Mouse (Mus musculus): ENCODE results near the gene Met. TPM values are rescaled to one million over a fixed set of nuclear protein-coding genes. Genes with fewer than 3 reads are reported as not detected.

Gene Met
- total and polyA plus RNA-seq, 3 experiments = 0.13 to 0.53 (median 0.26) TPM

DNA sequence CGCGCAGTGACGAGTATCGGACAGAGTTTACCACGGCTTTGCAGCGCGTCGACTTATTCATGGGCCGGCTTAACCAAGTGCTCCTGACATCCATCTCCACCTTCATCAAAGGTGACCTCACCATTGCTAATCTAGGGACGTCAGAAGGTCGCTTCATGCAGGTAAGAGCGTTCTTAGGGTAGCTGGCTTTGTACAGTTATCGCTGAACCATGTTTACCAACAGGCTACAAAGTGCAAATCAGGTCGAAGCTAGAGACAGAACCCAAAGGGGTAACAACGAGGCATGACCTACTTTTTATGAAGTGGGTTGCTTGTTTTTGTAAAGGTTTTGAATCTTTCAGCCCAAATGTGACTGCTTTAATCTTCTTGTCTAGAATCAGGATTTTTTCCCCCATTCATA is 49.8 kb downstream of the Met start:
- TF ChIP-seq ELF1 (IDR thresholded peaks at IDR 0.05; ENCODE audit: low read depth, low read length) = no peak
- Histone ChIP-seq H3K4me1 (ENCODE audit: control insufficient read depth in 1 of 2, insufficient read depth in 2 of 2) (no peaks in the 10 kb centered on the region), H3K27me3 (replicated peaks) (no peaks in the 10 kb centered on the region), H3K4me3 (replicated peaks in 1 of 3; ENCODE audit: low read depth in 2 of 3, low read length in 2 of 3, poor library complexity in 1 of 3) (no peak overlapping the region), H3K79me2 (replicated peaks; ENCODE audit: control insufficient read depth, extremely low read depth, insufficient read depth, poor library complexity, severe bottlenecking) (no peaks in the 10 kb centered on the region), H3K9ac (ENCODE audit: insufficient read depth, low read depth) (no peak overlapping the region), H3K4me2 (ENCODE audit: insufficient read depth, low read depth, poor library complexity, severe bottlenecking) (no peak overlapping the region), H3K27ac (ENCODE audit: insufficient read depth, low read depth) (no peak overlapping the region), H3K9me3 (replicated peaks; ENCODE audit: low read length) (no peaks in the 10 kb centered on the region), H3K36me3 (replicated peaks in 1 of 2; ENCODE audit: control insufficient read depth in 1 of 2, insufficient read depth in 1 of 2, low read length in 1 of 2) (no peaks in the 10 kb centered on the region)
- dilution Hi-C loops (cut with MboI; ENCODE audit: extremely low pct_ligation_motif_present, extremely low pct_unique_long_range_greater_than_20kb, low sequenced_read_pairs) (no loop called here), in situ Hi-C loops (cut with MboI; ENCODE audit: low pct_ligation_motif_present, low pct_unique_long_range_greater_than_20kb, low sequenced_read_pairs) (no loop called here)
- no peak for DNase-seq (ENCODE audit: extremely low read depth)

DNA sequence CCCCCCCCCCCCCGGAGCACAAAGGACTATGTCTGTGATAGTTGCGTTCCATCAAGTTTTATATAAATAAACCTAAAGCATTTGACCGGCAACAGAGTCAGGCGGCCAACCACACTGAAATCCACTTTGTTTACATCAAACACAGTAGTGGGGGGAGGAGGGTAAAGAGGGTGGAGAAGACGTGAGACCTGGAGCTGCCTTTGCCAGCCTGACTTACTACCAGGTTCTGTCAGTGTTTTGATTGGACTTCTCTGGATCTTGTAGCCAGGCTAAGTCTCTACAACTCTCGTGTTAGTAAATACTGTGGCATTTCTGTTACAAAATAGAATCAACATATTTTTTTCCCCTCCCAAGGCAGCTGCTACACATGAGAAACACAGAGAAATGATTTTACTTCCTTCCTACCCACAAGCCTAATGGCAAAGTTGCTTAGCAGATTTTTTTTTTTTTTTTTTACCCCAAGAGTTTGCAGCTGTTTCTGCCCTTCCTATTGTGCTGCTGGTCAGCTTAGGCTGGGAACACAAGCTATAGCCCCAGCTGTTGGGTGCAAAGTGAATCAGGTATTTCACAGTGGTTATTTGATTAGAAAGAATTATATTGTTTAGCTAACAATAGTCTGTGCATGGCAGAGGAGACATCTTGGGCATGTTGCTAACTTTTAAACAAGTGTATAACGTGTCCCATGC is 52.3 kb downstream of the Met start:
- no peak for DNase-seq (ENCODE audit: extremely low read depth)
- Histone ChIP-seq H3K4me3 (replicated peaks in 1 of 3; ENCODE audit: low read depth in 2 of 3, low read length in 2 of 3, poor library complexity in 1 of 3) (no peak overlapping the region), H3K79me2 (replicated peaks; ENCODE audit: control insufficient read depth, extremely low read depth, insufficient read depth, poor library complexity, severe bottlenecking) (no peaks in the 10 kb centered on the region), H3K9me3 (replicated peaks; ENCODE audit: low read length) (no peaks in the 10 kb centered on the region), H3K4me1 (ENCODE audit: control insufficient read depth in 1 of 2, insufficient read depth in 2 of 2) (peaks cover 3 to 5% of the 10 kb centered on the region in 2 experiments; a peak in 3 of 4 replicates), H3K4me2 (ENCODE audit: insufficient read depth, low read depth, poor library complexity, severe bottlenecking) (no peak overlapping the region), H3K9ac (ENCODE audit: insufficient read depth, low read depth) (no peak overlapping the region), H3K27ac (ENCODE audit: insufficient read depth, low read depth) (no peak overlapping the region), H3K36me3 (replicated peaks in 1 of 2; ENCODE audit: control insufficient read depth in 1 of 2, insufficient read depth in 1 of 2, low read length in 1 of 2) (no peaks in the 10 kb centered on the region), H3K27me3 (replicated peaks) (no peaks in the 10 kb centered on the region)
- dilution Hi-C loops (cut with MboI; ENCODE audit: extremely low pct_ligation_motif_present, extremely low pct_unique_long_range_greater_than_20kb, low sequenced_read_pairs) (no loop called here), in situ Hi-C loops (cut with MboI; ENCODE audit: low pct_ligation_motif_present, low pct_unique_long_range_greater_than_20kb, low sequenced_read_pairs) (no loop called here)
- TF ChIP-seq CHD2 (IDR thresholded peaks at IDR 0.05; ENCODE audit: low read length) = no peak
- TF ChIP-seq PAX5 (IDR thresholded peaks at IDR 0.05; ENCODE audit: low read length) = no peak
- TF ChIP-seq ZNF384 (IDR thresholded peaks at IDR 0.05; ENCODE audit: low read depth, low read length) = peak; percentile 30; the same call in 1 of the 2 replicates
- no peak for TF ChIP-seq CHD1 (IDR thresholded peaks at IDR 0.05; ENCODE audit: low read depth, low read length)
- TF ChIP-seq ELF1 (IDR thresholded peaks at IDR 0.05; ENCODE audit: low read depth, low read length) = no peak
- TF ChIP-seq MAX (IDR thresholded peaks at IDR 0.05; ENCODE audit: low read length) = no peak
- no peak for TF ChIP-seq POLR2AphosphoS2 (IDR thresholded peaks at IDR 0.05; ENCODE audit: low read depth, low read length)

GRCm38 (mm10) chr6:17521901-17522717 is 58.5 kb downstream of the Met start:
- no peaks in the 10 kb centered on the region for H3K27me3 ChIP-seq (replicated peaks)
- dilution Hi-C loops (cut with MboI; ENCODE audit: extremely low pct_ligation_motif_present, extremely low pct_unique_long_range_greater_than_20kb, low sequenced_read_pairs) (no loop called here), in situ Hi-C loops (cut with MboI; ENCODE audit: low pct_ligation_motif_present, low pct_unique_long_range_greater_than_20kb, low sequenced_read_pairs) (no loop called here)
- no peak overlapping the region for H3K9ac ChIP-seq (ENCODE audit: insufficient read depth, low read depth)
- peaks cover 3 to 12% of the 10 kb centered on the region in 2 experiments; a peak in 3 of 4 replicates for H3K4me1 ChIP-seq (ENCODE audit: control insufficient read depth in 1 of 2, insufficient read depth in 2 of 2)
- DNase-seq (ENCODE audit: extremely low read depth) = no peak
- H3K79me2 ChIP-seq (replicated peaks; ENCODE audit: control insufficient read depth, extremely low read depth, insufficient read depth, poor library complexity, severe bottlenecking) = no peaks in the 10 kb centered on the region
- TF ChIP-seq TBP (conservative IDR thresholded peaks at IDR 0.05; ENCODE audit: low read depth, low read length) (no peak), TCF12 (IDR thresholded peaks at IDR 0.05; ENCODE audit: low read depth, low read length) (no peak), CHD2 (IDR thresholded peaks at IDR 0.05; ENCODE audit: low read length) (no peak), EP300 (IDR thresholded peaks at IDR 0.05; ENCODE audit: low read length) (no peak), ZC3H11A (IDR thresholded peaks at IDR 0.05; ENCODE audit: low read depth, low read length) (no peak), UBTF (IDR thresholded peaks at IDR 0.05; ENCODE audit: low read depth, low read length) (no peak), MXI1 (IDR thresholded peaks at IDR 0.05; ENCODE audit: low read depth, low read length) (no peak), MAZ (IDR thresholded peaks at IDR 0.05; ENCODE audit: low read depth, low read length) (no peak), ZNF384 (IDR thresholded peaks at IDR 0.05; ENCODE audit: low read depth, low read length) (no peak), HCFC1 (IDR thresholded peaks at IDR 0.05; ENCODE audit: low read depth, low read length) (no peak), ZMIZ1 (IDR thresholded peaks at IDR 0.05; ENCODE audit: low read depth, low read length) (no peak), KAT2A (IDR thresholded peaks at IDR 0.05; ENCODE audit: insufficient replicate concordance, low read length) (no peak), JUN (IDR thresholded peaks at IDR 0.05; ENCODE audit: insufficient read depth, low read depth, low read length) (no peak)
- no peak overlapping the region for H3K4me3 ChIP-seq (replicated peaks in 1 of 3; ENCODE audit: low read depth in 2 of 3, low read length in 2 of 3, poor library complexity in 1 of 3)
- H3K27ac ChIP-seq (ENCODE audit: insufficient read depth, low read depth) = no peak overlapping the region
- H3K4me2 ChIP-seq (ENCODE audit: insufficient read depth, low read depth, poor library complexity, severe bottlenecking) = no peak overlapping the region
- H3K9me3 ChIP-seq (replicated peaks; ENCODE audit: low read length) = no peaks in the 10 kb centered on the region
- H3K36me3 ChIP-seq (replicated peaks in 1 of 2; ENCODE audit: control insufficient read depth in 1 of 2, insufficient read depth in 1 of 2, low read length in 1 of 2) = no peaks in the 10 kb centered on the region
